Mouse (Mus musculus) kidney, adult 18-20 months (tissue): ENCODE results near the gene Ebi3.
"Not testable (repeated sequence)": the region's sequence is repeated elsewhere in the genome, so short reads cannot be mapped to it uniquely, and the experiment has no call there.

Experiments used
- DNase-seq: peaks from one replicate; pipeline ENCODE4 v3.0.0; 2021

Ebi3 gene

GRCm38 (mm10) chr17:55952447-55953027, at the start of gene Ebi3:
Ebi3 (plus strand) TSS chr17:55952640.
- no peak for DNase-seq

- DNase-seq = no peak
These were observed 49.4 kb upstream of the Ebi3 start for GRCm38 (mm10) chr17:55903087-55903486.

GRCm38 (mm10) chr17:55903687-55904086, 48.8 kb upstream of the Ebi3 start:
- DNase-seq = peak; percentile 15

- DNase-seq = no peak
These were observed 48.3 kb upstream of the Ebi3 start for GRCm38 (mm10) chr17:55904131-55904530.

GRCm38 (mm10) chr17:55906669-55907068, 45.8 kb upstream of the Ebi3 start:
- DNase-seq = no peak

GRCm38 (mm10) chr17:55931553-55932502, 20.6 kb upstream of the Ebi3 start:
- DNase-seq = peak; percentile 77

- no peak for DNase-seq
These were observed 19.8 kb upstream of the Ebi3 start for GRCm38 (mm10) chr17:55932635-55933034.

GRCm38 (mm10) chr17:55933191-55933590, 19.2 kb upstream of the Ebi3 start:
- no peak for DNase-seq

GRCm38 (mm10) chr17:55944387-55944865, 8.0 kb upstream of the Ebi3 start:
- DNase-seq = not testable (repeated sequence)

- DNase-seq = peak; percentile 93
These were observed 7.4 kb upstream of the Ebi3 start for GRCm38 (mm10) chr17:55944866-55945682.

GRCm38 (mm10) chr17:55945696-55946095, 6.7 kb upstream of the Ebi3 start:
- no peak for DNase-seq

GRCm38 (mm10) chr17:55948647-55949046, 3.8 kb upstream of the Ebi3 start:
- no peak for DNase-seq

GRCm38 (mm10) chr17:55949400-55949799, 3.0 kb upstream of the Ebi3 start, which contains the start of gene Zfp119b:
Zfp119b (minus strand) TSS chr17:55949500.
- DNase-seq = no peak

GRCm38 (mm10) chr17:55950601-55951000, 1.8 kb upstream of the Ebi3 start:
- DNase-seq = no peak

GRCm38 (mm10) chr17:55952041-55952440, 399 bp upstream of the Ebi3 start:
- DNase-seq = no peak

GRCm38 (mm10) chr17:55953751-55954150, 1.3 kb downstream of the Ebi3 start:
- no peak for DNase-seq

GRCm38 (mm10) chr17:55954229-55954628, 1.8 kb downstream of the Ebi3 start:
- DNase-seq = no peak

- DNase-seq = peak; percentile 83
These were observed 3.7 kb downstream of the Ebi3 start for GRCm38 (mm10) chr17:55956129-55956528.

- DNase-seq = no peak
These were observed 4.2 kb downstream of the Ebi3 start for GRCm38 (mm10) chr17:55956591-55956990.

GRCm38 (mm10) chr17:55957168-55957567, 4.7 kb downstream of the Ebi3 start:
- peak; percentile 80 for DNase-seq

GRCm38 (mm10) chr17:55957726-55958583, 5.5 kb downstream of the Ebi3 start:
- no peak for DNase-seq

- no peak for DNase-seq
These were observed 6.1 kb downstream of the Ebi3 start for GRCm38 (mm10) chr17:55958584-55958886.
